Mouse (Mus musculus) midbrain, postnatal 0 days (tissue): ENCODE results near the gene Fbxw7. TPM values are rescaled to one million over a fixed set of nuclear protein-coding genes. Genes with fewer than 3 reads are reported as not detected.

Source experiments
- ATAC-seq: fragments of 200-750 bp; cut with Nextera tagmentation; 2 replicates; pipeline ENCODE4 v1.8.0; 2017; ENCODE audit warnings: moderate number of reproducible peaks, mild to moderate bottlenecking, moderate TSS enrichment, moderate library complexity; ENCODE audit not compliant: low FRiP score
- DNase-seq: peaks from one replicate; pipeline ENCODE4 v3.0.0-alpha.2; 2015; ENCODE audit warnings: low spot score
- H3K27ac ChIP-seq: fragments of 300-500 bp; sonication (generic); 2 replicates; pipeline ENCODE4 v1.5.1; 2014; ENCODE audit warnings: low read depth, mild to moderate bottlenecking, low read length, mixed read lengths
- H3K27me3 ChIP-seq: fragments of 300-500 bp; sonication (generic); 2 replicates; pipeline ENCODE4 v1.6.1; 2014; ENCODE audit warnings: low read length, control low read depth, mixed read lengths; ENCODE audit not compliant: insufficient read depth
- H3K36me3 ChIP-seq: fragments of 300-500 bp; sonication (generic); 2 replicates; pipeline ENCODE4 v1.6.1; 2014; ENCODE audit warnings: low read length, control low read depth, mixed read lengths; ENCODE audit not compliant: insufficient read depth
- H3K4me1 ChIP-seq: fragments of 300-500 bp; sonication (generic); 2 replicates; pipeline ENCODE4 v1.6.1; 2014; ENCODE audit warnings: mild to moderate bottlenecking, control low read depth, antibody characterized with exemption, low read length, mixed read lengths; ENCODE audit not compliant: insufficient read depth
- H3K4me2 ChIP-seq: fragments of 300-500 bp; sonication (generic); 2 replicates; pipeline ENCODE4 v1.6.1; 2014; ENCODE audit warnings: low read depth, mild to moderate bottlenecking, low read length, mixed read lengths; ENCODE audit not compliant: poor library complexity, severe bottlenecking
- H3K4me3 ChIP-seq: fragments of 300-500 bp; sonication (generic); 2 replicates; pipeline ENCODE4 v1.5.1; 2014; ENCODE audit warnings: low read depth, mild to moderate bottlenecking, low read length, moderate library complexity
- H3K9ac ChIP-seq: fragments of 300-500 bp; sonication (generic); replicated peaks from 2 replicates; pipeline ENCODE4 v1.6.1; 2014; ENCODE audit warnings: mild to moderate bottlenecking, low read length, moderate library complexity, mixed read lengths; ENCODE audit not compliant: poor library complexity, severe bottlenecking
- H3K9me3 ChIP-seq: fragments of 300-500 bp; sonication (generic); 2 replicates; pipeline ENCODE4 v1.6.1; 2016; ENCODE audit warnings: low read length, control low read depth
- CTCF ChIP-seq: IDR thresholded peaks from 2 replicates; pipeline ENCODE4 v1.5.1; 2016; ENCODE audit warnings: antibody characterized with exemption, mild to moderate bottlenecking
- WGBS: fragments of 180-500 bp; shearing (Covaris S2); extraction: QIAGEN DNeasy Blood & Tissue Kit; methylation state at CpG from one replicate; pipeline ENCODE4 v1.1.7; 2014; 5-methylcytosine and 5-hydroxymethylcytosine counted together
- polyA plus RNA-seq: library from polyadenylated mRNA; unstranded; fragments of >200 nt; fragmentation: Nextera tagmentation; extraction: Ambion mirVana; gene quantifications from 2 replicates; pipeline ENCODE4 v1.2.1, GENCODE M21; 2015
- total RNA-seq: library from RNA; depleted of rRNA; stranded (reverse); fragments of >200 nt; gene quantifications from 2 replicates; pipeline ENCODE4 v1.2.3, GENCODE M21; 2014

The Fbxw7 gene
- total and polyA plus RNA-seq, 2 experiments from 2014 or later: 34.4 to 46.9 TPM

GRCm38 (mm10) chr3:84951698-84952097, 136.6 kb downstream of the Fbxw7 start:
- H3K9me3 ChIP-seq: no peaks in the 10 kb centered on the region
- H3K4me1 ChIP-seq: peaks cover 6% of the 10 kb centered on the region; the same call in 1 of the 2 replicates
- H3K27me3 ChIP-seq: no peaks in the 10 kb centered on the region
- H3K4me3 ChIP-seq: peak overlapping the region; percentile 42
- H3K4me2 ChIP-seq: peak overlapping the region; percentile 45
- H3K9ac ChIP-seq: peak overlapping the region; percentile 29
- 10% methylated on average over 2 of the region's 2 CpGs for WGBS
- peak overlapping the region; percentile 69 for H3K27ac ChIP-seq
- ATAC-seq (0 out of 2 replicates have a peak, but pooled peaks have one; percentile 58), DNase-seq (peak; percentile 52)
- no peaks in the 10 kb centered on the region for H3K36me3 ChIP-seq
- TF ChIP-seq CTCF: no peak

- H3K36me3 ChIP-seq: no peaks in the 10 kb centered on the region
- H3K27ac ChIP-seq: peak overlapping the region; percentile 69
- 2% methylated on average over 13 of the region's 13 CpGs for WGBS
- no peaks in the 10 kb centered on the region for H3K9me3 ChIP-seq
- peaks cover 6% of the 10 kb centered on the region; the same call in 1 of the 2 replicates for H3K4me1 ChIP-seq
- TF ChIP-seq CTCF: no peak
- no peaks in the 10 kb centered on the region for H3K27me3 ChIP-seq
- ATAC-seq (peak; percentile 95), DNase-seq (peak; percentile 93)
- H3K4me2 ChIP-seq: peak overlapping the region; percentile 45
- peak overlapping the region; percentile 42 for H3K4me3 ChIP-seq
- peak overlapping the region; percentile 29 for H3K9ac ChIP-seq
Observed at GRCm38 (mm10) chr3:84952135-84952534, 137.1 kb downstream of the Fbxw7 start.

GRCm38 (mm10) chr3:84952585-84953187, 137.6 kb downstream of the Fbxw7 start:
- H3K36me3 ChIP-seq: no peaks in the 10 kb centered on the region

GRCm38 (mm10) chr3:84955011-84955775, 140.1 kb downstream of the Fbxw7 start:
- no peak for DNase-seq

More at GRCm38 (mm10) chr3:84952585-84953187, 137.6 kb downstream of the Fbxw7 start:
- DNase-seq: peak; percentile 32
- Histone ChIP-seq H3K27ac (peak overlapping the region; percentile 69), H3K4me1 (peaks cover 6% of the 10 kb centered on the region; the same call in 1 of the 2 replicates), H3K9me3 (no peaks in the 10 kb centered on the region), H3K9ac (peak overlapping the region; percentile 29), H3K4me3 (peak overlapping the region; percentile 42), H3K4me2 (peak overlapping the region; percentile 45), H3K27me3 (no peaks in the 10 kb centered on the region)
- WGBS: 22% methylated on average over 7 of the region's 7 CpGs
- TF ChIP-seq CTCF: no peak
- ATAC-seq: no peak

GRCm38 (mm10) chr3:84955857-84956256, 140.8 kb downstream of the Fbxw7 start:
- Histone ChIP-seq H3K9ac (no peak overlapping the region), H3K4me3 (no peak overlapping the region), H3K36me3 (no peaks in the 10 kb centered on the region; the same call in 1 of the 2 replicates), H3K9me3 (no peaks in the 10 kb centered on the region), H3K27me3 (no peaks in the 10 kb centered on the region), H3K27ac (no peak overlapping the region), H3K4me1 (peaks cover 6% of the 10 kb centered on the region; the same call in 1 of the 2 replicates), H3K4me2 (no peak overlapping the region; the same call in 1 of the 2 replicates)
- peak; percentile 72 for TF ChIP-seq CTCF
- 21% methylated on average over 4 of the region's 4 CpGs for WGBS
- ATAC-seq (no peak), DNase-seq (peak; percentile 50)

More at GRCm38 (mm10) chr3:84955011-84955775, 140.1 kb downstream of the Fbxw7 start:
- no peak for TF ChIP-seq CTCF
- no peaks in the 10 kb centered on the region; the same call in 1 of the 2 replicates for H3K36me3 ChIP-seq
- no peak overlapping the region for H3K27ac ChIP-seq
- 51% methylated on average over 8 of the region's 8 CpGs for WGBS
- ATAC-seq: no peak
- H3K4me2 ChIP-seq: peak overlapping the region; percentile 26; the same call in 1 of the 2 replicates
- peaks cover 6% of the 10 kb centered on the region; the same call in 1 of the 2 replicates for H3K4me1 ChIP-seq
- H3K27me3 ChIP-seq: no peaks in the 10 kb centered on the region
- no peaks in the 10 kb centered on the region for H3K9me3 ChIP-seq
- H3K9ac ChIP-seq: no peak overlapping the region
- H3K4me3 ChIP-seq: peak overlapping the region; percentile 15; the same call in 1 of the 2 replicates
